Mouse (Mus musculus): Measurements from ENCODE around the gene Klhl15. TPM values are rescaled to one million over a fixed set of nuclear protein-coding genes. Genes with fewer than 3 reads are reported as not detected.
A peak's percentile ranks its signal among the peaks of the same experiment; 100 is the strongest.
"Not testable (repeated sequence)": the region's sequence is repeated elsewhere in the genome, so short reads cannot be mapped to it uniquely, and the experiment has no call there.

Gene Klhl15
- 1 to 10 TPM; 5.4 to 6.3 TPM for total RNA-seq (2021)
- long read RNA-seq, experiment 1, partial matches to known transcripts, result 0 of 3 reads
- long read RNA-seq, experiment 1, other reads (novel, unspliced or antisense), result 2 of 3 reads
- long read RNA-seq, experiment 2, partial matches to known transcripts, result 0 of 1 reads
- long read RNA-seq, experiment 2, other reads (novel, unspliced or antisense), result 0 of 1 reads

- intact Hi-C loops (cut with DNase I), result loop anchor here (1.0 to 5.0 kb wide), 2 partner anchors 21 to 133 kb away; partner anchors contain the start of genes Apoo and Fam90a1b
- Histone ChIP-seq H3K27ac (peak within 1 kb of the TSS; percentile 97), H3K4me3 (peak within 1 kb of the TSS; percentile 84)
- peak; percentile 56 for TF ChIP-seq CTCF (IDR thresholded peaks at IDR 0.05)
- DNase-seq, result peak; percentile 88
These were observed at the start of gene Klhl15 for GRCm38 (mm10) chrX:94234532-94235189. Gene Klhl15, plus strand, starts transcription at chrX:94234599.

- Histone ChIP-seq H3K4me3 (no peak overlapping the region), H3K27ac (no peak overlapping the region)
- no peak for DNase-seq
- intact Hi-C loops (cut with DNase I), result no loop called here
- peak; percentile 64 for TF ChIP-seq CTCF (IDR thresholded peaks at IDR 0.05)
These were observed 49.2 kb upstream of the Klhl15 start for GRCm38 (mm10) chrX:94185156-94185555.

DNA sequence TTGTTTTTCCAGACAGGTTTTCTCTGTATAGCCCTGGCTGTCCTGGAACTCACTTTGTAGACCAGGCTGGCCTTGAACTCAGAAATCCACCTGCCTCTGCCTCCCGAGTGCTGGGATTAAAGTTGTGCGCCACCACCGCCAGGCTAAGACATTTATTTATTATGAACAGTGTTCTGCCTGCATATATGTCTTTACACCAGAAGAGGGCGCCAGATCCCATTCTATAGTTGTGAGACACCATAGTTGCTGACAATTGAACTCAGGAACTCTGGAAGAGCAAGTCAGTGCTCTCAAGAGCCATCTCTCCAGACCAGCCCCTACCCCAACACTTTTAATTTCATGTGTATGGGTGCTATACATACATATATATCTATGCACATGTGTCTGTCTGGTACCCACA lies 40.5 kb upstream of the Klhl15 start:
- TF ChIP-seq CTCF (IDR thresholded peaks at IDR 0.05), result peak; percentile 63
- H3K4me3 ChIP-seq; H3K27ac ChIP-seq; intact Hi-C loops (cut with DNase I); DNase-seq: not testable (repeated sequence)

DNA sequence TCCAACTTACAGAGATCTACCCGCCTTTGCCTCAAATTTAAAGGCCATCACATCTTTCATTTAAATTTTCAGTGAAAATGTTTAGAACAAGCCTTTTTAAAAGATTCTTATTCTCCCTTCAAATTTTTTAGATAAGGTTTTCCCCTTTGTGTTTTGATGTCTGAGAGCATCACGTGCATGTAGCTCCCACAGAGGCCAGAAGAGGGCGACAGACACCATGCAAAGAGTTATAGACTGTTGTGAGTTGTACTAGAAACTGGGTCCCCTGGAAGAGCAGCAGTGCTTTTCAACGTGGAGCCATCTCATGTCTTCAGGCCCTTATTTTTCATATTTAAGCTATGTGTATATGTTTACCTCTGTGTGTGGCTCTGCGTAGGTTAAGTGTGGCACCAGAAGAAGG lies 36.6 kb upstream of the Klhl15 start:
- no peak for DNase-seq
- no peak overlapping the region for H3K4me3 ChIP-seq
- no peak overlapping the region for H3K27ac ChIP-seq
- intact Hi-C loops (cut with DNase I), result no loop called here
- TF ChIP-seq CTCF (IDR thresholded peaks at IDR 0.05), result peak; percentile 91

DNA sequence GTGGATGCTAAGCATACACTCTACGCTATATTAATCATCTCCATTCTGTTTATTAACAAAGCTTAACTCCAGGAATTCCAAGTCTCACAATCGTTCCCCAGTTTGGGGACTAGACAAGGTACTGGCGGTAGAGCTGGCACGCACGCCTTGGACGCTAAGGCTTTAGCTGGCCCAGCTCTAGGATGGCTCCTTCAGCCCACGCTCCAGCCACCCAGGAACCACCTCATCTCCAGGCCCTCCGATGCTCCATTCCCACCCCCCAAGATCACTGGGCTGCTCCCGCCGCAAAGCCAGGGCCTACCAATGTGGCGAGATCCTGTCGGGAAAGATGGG lies 22.2 kb upstream of the Klhl15 start:
- Histone ChIP-seq H3K27ac (peak overlapping the region; percentile 96), H3K4me3 (peak overlapping the region; percentile 85)
- no peak for TF ChIP-seq CTCF (IDR thresholded peaks at IDR 0.05)
- intact Hi-C loops (cut with DNase I), result loop anchor here (2.0 to 5.0 kb wide), 3 partner anchors 33 to 1745 kb away; partner anchors contain the start of gene Las1l
- no peak for DNase-seq

- DNase-seq, result peak; percentile 86
- TF ChIP-seq CTCF (IDR thresholded peaks at IDR 0.05), result peak; percentile 91
- H3K4me3 ChIP-seq, result peak within 1 kb of the TSS; percentile 85
- H3K27ac ChIP-seq, result peak within 1 kb of the TSS; percentile 96
- intact Hi-C loops (cut with DNase I), result loop anchor here (1.0 to 5.0 kb wide), 4 partner anchors 22 to 1745 kb away; partner anchors contain the start of genes Klhl15 and Las1l
These were observed 21.6 kb upstream of the Klhl15 start, which contains the start of gene Eif2s3x for GRCm38 (mm10) chrX:94212597-94213321. Gene Eif2s3x, minus strand, starts transcription at chrX:94212862.

- TF ChIP-seq CTCF (IDR thresholded peaks at IDR 0.05), result no peak
- intact Hi-C loops (cut with DNase I), result loop anchor here (1.0 to 5.0 kb wide), 4 partner anchors 21 to 1744 kb away; partner anchors contain the start of genes Klhl15 and Las1l
- H3K4me3 ChIP-seq, result peak overlapping the region; percentile 85
- no peak for DNase-seq
- peak overlapping the region; percentile 96 for H3K27ac ChIP-seq
These were observed 21.0 kb upstream of the Klhl15 start for GRCm38 (mm10) chrX:94213384-94213783.

DNA sequence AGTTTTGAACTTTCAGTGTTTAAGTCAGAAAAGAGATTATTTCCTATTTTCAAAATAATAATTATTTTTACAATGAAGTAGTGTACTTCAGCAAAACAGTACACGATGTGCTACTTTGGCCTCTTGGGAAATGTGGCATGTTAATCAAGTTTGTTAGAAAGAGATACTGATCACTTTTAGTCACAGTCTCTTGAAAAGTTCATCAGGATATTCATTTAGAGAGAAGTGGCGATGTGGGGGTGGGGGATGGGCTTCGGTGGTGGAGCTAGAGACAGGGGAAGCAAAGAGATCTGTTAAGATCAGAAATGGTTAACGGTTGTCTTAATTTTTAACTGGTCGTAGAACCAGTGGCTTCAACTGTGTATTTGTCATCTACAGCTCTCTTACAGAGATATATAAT lies 967 bp upstream of the Klhl15 start:
- DNase-seq, result no peak
- H3K4me3 ChIP-seq, result no peak overlapping the region; the same call in 1 of the 2 replicates
- TF ChIP-seq CTCF (IDR thresholded peaks at IDR 0.05), result no peak
- H3K27ac ChIP-seq, result no peak overlapping the region
- intact Hi-C loops (cut with DNase I), result no loop called here

GRCm38 (mm10) chrX:94233936-94234531 lies 365 bp upstream of the Klhl15 start:
- Histone ChIP-seq H3K4me3 (peak overlapping the region; percentile 84), H3K27ac (peak overlapping the region; percentile 97)
- intact Hi-C loops (cut with DNase I), result loop anchor here (1.0 kb wide), 1 partner anchor 21 kb away; no protein-coding TSS in a partner anchor
- no peak for TF ChIP-seq CTCF (IDR thresholded peaks at IDR 0.05)
- no peak for DNase-seq

DNA sequence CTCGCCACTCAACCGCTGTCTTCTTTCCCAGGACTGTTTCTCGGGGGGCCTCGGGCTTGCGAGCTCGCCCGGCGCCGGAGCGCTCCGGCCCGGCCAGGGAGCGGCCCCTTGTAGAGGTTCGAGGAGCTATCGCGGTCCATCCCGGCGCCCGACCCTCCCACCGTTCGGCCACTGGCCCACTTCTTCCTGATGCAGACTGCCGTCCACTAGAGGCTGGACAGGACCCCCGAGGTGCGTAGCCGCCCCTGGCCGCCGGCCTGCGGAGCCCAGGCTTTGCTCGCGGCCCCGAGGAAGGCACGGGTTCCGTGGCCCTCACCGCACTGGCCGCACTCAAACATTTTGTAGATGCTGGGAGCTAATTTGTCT lies 774 bp downstream of the Klhl15 start:
- Histone ChIP-seq H3K4me3 (peak overlapping the region; percentile 84), H3K27ac (peak overlapping the region; percentile 97)
- DNase-seq, result peak; percentile 22
- TF ChIP-seq CTCF (IDR thresholded peaks at IDR 0.05), result no peak
- intact Hi-C loops (cut with DNase I), result loop anchor here (5.0 kb wide), 1 partner anchor 132 kb away; the partner anchor contains the start of genes Apoo and Fam90a1b

GRCm38 (mm10) chrX:94235601-94236000 lies 1.2 kb downstream of the Klhl15 start:
- no peak for TF ChIP-seq CTCF (IDR thresholded peaks at IDR 0.05)
- peak overlapping the region; percentile 97; the same call in 1 of the 2 replicates for H3K27ac ChIP-seq
- peak overlapping the region; percentile 84 for H3K4me3 ChIP-seq
- intact Hi-C loops (cut with DNase I), result loop anchor here (5.0 kb wide), 1 partner anchor 132 kb away; the partner anchor contains the start of genes Apoo and Fam90a1b
- no peak for DNase-seq

- H3K4me3 ChIP-seq, result no peak overlapping the region
- intact Hi-C loops (cut with DNase I), result loop anchor here (1.0 to 10.0 kb wide), 2 partner anchors 77 to 256 kb away; partner anchors contain the start of genes Fam90a1b and Maged1
- no peak overlapping the region for H3K27ac ChIP-seq
- peak; percentile 14 for DNase-seq
- peak; percentile 79 for TF ChIP-seq CTCF (IDR thresholded peaks at IDR 0.05)
These were observed 54.5 kb downstream of the Klhl15 start for GRCm38 (mm10) chrX:94288923-94289322.
